Mouse (Mus musculus) R1 (cell line): ENCODE data around the gene Ppm1g.

Source experiments
- DNase-seq: peaks from one replicate; pipeline ENCODE4 v3.0.0-alpha.2; 2018; ENCODE audit warnings: low read depth, low spot score

Gene Ppm1g

GRCm38 (mm10) chr5:31219474-31219873, 1.0 kb downstream of the Ppm1g start:
- DNase-seq, result no peak

GRCm38 (mm10) chr5:31219070-31219469, 1.4 kb downstream of the Ppm1g start:
- DNase-seq, result peak; percentile 59

GRCm38 (mm10) chr5:31218294-31218693, 2.2 kb downstream of the Ppm1g start:
- DNase-seq, result no peak

GRCm38 (mm10) chr5:31216554-31216953, 3.9 kb downstream of the Ppm1g start:
- peak; percentile 34 for DNase-seq

GRCm38 (mm10) chr5:31204421-31204820, 16.1 kb downstream of the Ppm1g start:
- no peak for DNase-seq

GRCm38 (mm10) chr5:31203866-31204265, 16.6 kb downstream of the Ppm1g start:
- DNase-seq, result no peak

GRCm38 (mm10) chr5:31202933-31203332, 17.6 kb downstream of the Ppm1g start:
- DNase-seq, result no peak

GRCm38 (mm10) chr5:31201742-31202590, 18.5 kb downstream of the Ppm1g start, which contains the start of gene Zfp513:
Zfp513 (minus strand) TSS chr5:31202303.
- DNase-seq, result peak; percentile 99

- DNase-seq, result no peak
These were observed 19.3 kb downstream of the Ppm1g start for GRCm38 (mm10) chr5:31201042-31201741.

- no peak for DNase-seq
These were observed 20.1 kb downstream of the Ppm1g start for GRCm38 (mm10) chr5:31200327-31200768.

GRCm38 (mm10) chr5:31199893-31200292, 20.6 kb downstream of the Ppm1g start:
- DNase-seq, result peak; percentile 30

GRCm38 (mm10) chr5:31199321-31199892, 21.1 kb downstream of the Ppm1g start:
- no peak for DNase-seq

GRCm38 (mm10) chr5:31198616-31199320, 21.7 kb downstream of the Ppm1g start:
- no peak for DNase-seq

GRCm38 (mm10) chr5:31198170-31198569, 22.3 kb downstream of the Ppm1g start:
- DNase-seq, result no peak

- no peak for DNase-seq
These were observed 23.4 kb downstream of the Ppm1g start for GRCm38 (mm10) chr5:31197072-31197471.

GRCm38 (mm10) chr5:31196207-31196606, 24.3 kb downstream of the Ppm1g start:
- DNase-seq, result no peak

- DNase-seq, result no peak
These were observed 24.8 kb downstream of the Ppm1g start for GRCm38 (mm10) chr5:31195671-31196070.

GRCm38 (mm10) chr5:31194486-31195485, 25.7 kb downstream of the Ppm1g start:
- DNase-seq, result peak; percentile 88

GRCm38 (mm10) chr5:31193631-31194281, 26.7 kb downstream of the Ppm1g start:
- peak; percentile 44 for DNase-seq
